Mouse (Mus musculus) liver, embryonic 13.5 days (tissue): ENCODE data around the gene Irf7. TPM values are rescaled to one million over a fixed set of nuclear protein-coding genes. Genes with fewer than 3 reads are reported as not detected.

Experiments used
- microRNA counts: library from miRNA; unstranded; fragments of <30 nt; microRNA quantifications from one replicate; lab custom pipeline; 2016
- microRNA-seq: library from miRNA; unstranded; fragments of <30 nt; microRNA quantifications from one replicate; pipeline ENCODE4, GENCODE M21; 2016
- polyA plus RNA-seq: library from polyadenylated mRNA; unstranded; fragments of >200 nt; fragmentation: Nextera tagmentation; extraction: Ambion mirVana; gene quantifications from 2 replicates; pipeline ENCODE4 v1.2.1, GENCODE M21; 2015

Irf7 gene
- polyA plus RNA-seq, 1 experiment from 2014 or later, result 6.3 TPM

MicroRNA genes within 50 kb of the gene (microRNA counts, 519-probe panel; counts per million panel counts)
- microRNA mmu-miR-210 (lab: Ali Mortazavi, UCI), result 4,369 counts per million, percentile 39 among the panel's probes with 10 or more counts

Small RNA genes within 50 kb of the gene (microRNA-seq; reads per million reads assigned to microRNA genes)
- 1,029 reads per million, percentile 76 among the genes with 10 or more reads in this experiment for gene Mir210

Other genes with a start within 250 kb of the Irf7 start
- 2.7 and 2.9 TPM in 2 replicates for gene Ifitm6, start 248.6 kb downstream of the Irf7 start, polyA plus RNA-seq
- not detected in 2 replicates for gene Gm17387, start 237.3 kb downstream of the Irf7 start, polyA plus RNA-seq
- 0.75 and 0.81 TPM in 2 replicates for gene B4galnt4, start 205.4 kb downstream of the Irf7 start, polyA plus RNA-seq
- 0.70 and 0.71 TPM in 2 replicates for gene Pkp3, start 188.3 kb downstream of the Irf7 start, polyA plus RNA-seq
- 16.5 and 16.9 TPM in 2 replicates for gene Sigirr, start 165.9 kb downstream of the Irf7 start, polyA plus RNA-seq
- gene Ano9, start 148.7 kb downstream of the Irf7 start, polyA plus RNA-seq, result 0.12 and 0.20 TPM in 2 replicates
- 138 and 147 TPM in 2 replicates for gene Ptdss2, start 144.1 kb downstream of the Irf7 start, polyA plus RNA-seq
- gene Rnh1, start 93.6 kb downstream of the Irf7 start, polyA plus RNA-seq, result 55.0 and 58.0 TPM in 2 replicates
- 91.5 and 104 TPM in 2 replicates for gene Hras, start 72.5 kb downstream of the Irf7 start, polyA plus RNA-seq
- gene Lrrc56, start 72.3 kb downstream of the Irf7 start, polyA plus RNA-seq, result 12.2 and 15.5 TPM in 2 replicates
- gene Lmntd2, start 52.4 kb downstream of the Irf7 start, polyA plus RNA-seq, result 0.59 and 0.71 TPM in 2 replicates
- gene Rassf7, start 50.6 kb downstream of the Irf7 start, polyA plus RNA-seq, result 23.9 and 26.7 TPM in 2 replicates
- gene Phrf1, start 37.7 kb downstream of the Irf7 start, polyA plus RNA-seq, result 32.6 and 34.9 TPM in 2 replicates
- 0.10 and 0.32 TPM in 2 replicates for gene Cdhr5, start 10.3 kb upstream of the Irf7 start, polyA plus RNA-seq
- gene Sct, start 12.7 kb upstream of the Irf7 start, polyA plus RNA-seq, result 0.22 TPM in 1 of 2 replicates, not detected in the other
- gene Drd4, start 25.5 kb upstream of the Irf7 start, polyA plus RNA-seq, result 0.03 TPM in 1 of 2 replicates, not detected in the other
- 16.3 and 17.1 TPM in 2 replicates for gene Deaf1, start 61.2 kb upstream of the Irf7 start, polyA plus RNA-seq
- 18.2 and 19.6 TPM in 2 replicates for gene Tmem80, start 61.3 kb upstream of the Irf7 start, polyA plus RNA-seq
- 5.1 and 6.6 TPM in 2 replicates for gene Eps8l2, start 72.4 kb upstream of the Irf7 start, polyA plus RNA-seq
- gene Taldo1, start 125.7 kb upstream of the Irf7 start, polyA plus RNA-seq, result 518 and 542 TPM in 2 replicates
- gene Gatd1, start 147.7 kb upstream of the Irf7 start, polyA plus RNA-seq, result 18.1 and 18.3 TPM in 2 replicates
- 0.10 and 0.14 TPM in 2 replicates for gene Cend1, start 163.0 kb upstream of the Irf7 start, polyA plus RNA-seq
- 16.6 and 20.4 TPM in 2 replicates for gene Slc25a22, start 171.4 kb upstream of the Irf7 start, polyA plus RNA-seq
- 10.9 and 11.4 TPM in 2 replicates for gene Pidd1, start 177.5 kb upstream of the Irf7 start, polyA plus RNA-seq
- gene Rplp2, start 180.9 kb upstream of the Irf7 start, polyA plus RNA-seq, result 1,223 and 1,240 TPM in 2 replicates
- 11.9 and 13.8 TPM in 2 replicates for gene Pnpla2, start 188.7 kb upstream of the Irf7 start, polyA plus RNA-seq
- gene Cracr2b, start 194.6 kb upstream of the Irf7 start, polyA plus RNA-seq, result 3.6 and 4.0 TPM in 2 replicates
- 4.1 and 5.0 TPM in 2 replicates for gene Cd151, start 200.9 kb upstream of the Irf7 start, polyA plus RNA-seq
- 63.9 and 72.4 TPM in 2 replicates for gene Polr2l, start 208.7 kb upstream of the Irf7 start, polyA plus RNA-seq
- 49.3 and 49.7 TPM in 2 replicates for gene Tspan4, start 208.8 kb upstream of the Irf7 start, polyA plus RNA-seq